Mouse (Mus musculus) lung, embryonic 14.5 days (tissue): ENCODE data around the gene Gm17482. TPM values are rescaled to one million over a fixed set of nuclear protein-coding genes. Genes with fewer than 3 reads are reported as not detected.
A peak's percentile ranks its signal among the peaks of the same experiment; 100 is the strongest.
"Not testable (repeated sequence)": the region's sequence is repeated elsewhere in the genome, so short reads cannot be mapped to it uniquely, and the experiment has no call there.

ENCODE experiments used
- ATAC-seq: fragments of 200-750 bp; cut with Nextera tagmentation; 2 replicates; pipeline ENCODE4 v1.8.0; 2017; ENCODE audit warnings: mild to moderate bottlenecking, moderate TSS enrichment, moderate library complexity; ENCODE audit not compliant: insufficient read depth
- DNase-seq: peaks from one replicate; pipeline ENCODE4 v3.0.0-alpha.2; 2015
- H3K27ac ChIP-seq: fragments of 300-500 bp; sonication (generic); 2 replicates; pipeline ENCODE4 v1.5.1; 2014; ENCODE audit warnings: low read depth, mild to moderate bottlenecking, moderate library complexity
- H3K27me3 ChIP-seq: fragments of 300-500 bp; sonication (generic); 2 replicates; pipeline ENCODE4 v1.6.1; 2014; ENCODE audit warnings: low read length, control low read depth; ENCODE audit not compliant: insufficient read depth
- H3K36me3 ChIP-seq: fragments of 300-500 bp; sonication (generic); 2 replicates; pipeline ENCODE4 v1.6.1; 2014; ENCODE audit warnings: control low read depth; ENCODE audit not compliant: insufficient read depth
- H3K4me1 ChIP-seq: fragments of 300-500 bp; sonication (generic); 2 replicates; pipeline ENCODE4 v1.6.1; 2014; ENCODE audit warnings: antibody characterized with exemption, control low read depth; ENCODE audit not compliant: insufficient read depth
- H3K4me2 ChIP-seq: fragments of 300-500 bp; sonication (generic); 2 replicates; pipeline ENCODE4 v1.6.1; 2014; ENCODE audit warnings: mild to moderate bottlenecking
- H3K4me3 ChIP-seq: fragments of 300-500 bp; sonication (generic); 2 replicates; pipeline ENCODE4 v1.5.1; 2014; ENCODE audit warnings: low read depth, low read length
- H3K9ac ChIP-seq: fragments of 300-500 bp; sonication (generic); 2 replicates; pipeline ENCODE4 v1.6.1; 2014
- H3K9me3 ChIP-seq: fragments of 300-500 bp; sonication (generic); 2 replicates; pipeline ENCODE4 v1.6.1; 2016; ENCODE audit warnings: low read depth, low read length, control low read depth
- CTCF ChIP-seq: IDR thresholded peaks from 2 replicates; pipeline ENCODE4 v1.5.1; 2016; ENCODE audit warnings: antibody characterized with exemption, low read depth
- WGBS: fragments of 180-500 bp; shearing (Covaris S2); extraction: QIAGEN DNeasy Blood & Tissue Kit; methylation state at CpG from one replicate; pipeline ENCODE4 v1.1.7; 2014; 5-methylcytosine and 5-hydroxymethylcytosine counted together
- polyA plus RNA-seq: library from polyadenylated mRNA; unstranded; fragments of >200 nt; fragmentation: Nextera tagmentation; extraction: Ambion mirVana; gene quantifications from 2 replicates; pipeline ENCODE4 v1.2.1, GENCODE M21; 2014

The Gm17482 gene
- polyA plus RNA-seq, 1 experiment from 2014 or later, result not detected

DNA sequence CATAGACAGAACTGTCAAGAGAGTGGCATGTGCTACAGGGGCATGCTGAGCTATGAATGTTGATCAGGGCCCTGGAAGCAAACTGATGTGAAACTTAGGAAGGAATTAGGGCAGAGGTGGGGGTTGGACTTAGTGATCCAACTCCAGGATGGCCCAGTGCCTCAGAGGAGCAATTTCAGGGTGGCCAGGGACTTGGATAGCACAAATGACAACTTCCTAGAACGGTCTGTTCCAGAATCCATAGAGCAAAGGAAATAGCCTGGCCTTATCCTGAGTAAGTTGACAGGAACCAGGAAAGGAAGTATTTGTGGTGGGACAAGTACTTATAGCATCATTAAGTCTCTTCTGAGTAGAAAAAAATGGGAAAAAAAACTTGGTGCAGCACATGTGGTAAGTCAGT is 5.4 kb downstream of the Gm17482 start:
- no peak for TF ChIP-seq CTCF
- H3K36me3 ChIP-seq, result no peaks in the 10 kb centered on the region
- no peak overlapping the region for H3K4me2 ChIP-seq
- no peaks in the 10 kb centered on the region for H3K27me3 ChIP-seq
- no peaks in the 10 kb centered on the region for H3K9me3 ChIP-seq
- H3K4me3 ChIP-seq, result no peak overlapping the region
- DNase-seq, result no peak
- H3K4me1 ChIP-seq, result no peaks in the 10 kb centered on the region
- no peak for ATAC-seq
- no peak overlapping the region for H3K27ac ChIP-seq
- 86% methylated on average over 1 of the region's 1 CpGs for WGBS
- no peak overlapping the region for H3K9ac ChIP-seq

DNA sequence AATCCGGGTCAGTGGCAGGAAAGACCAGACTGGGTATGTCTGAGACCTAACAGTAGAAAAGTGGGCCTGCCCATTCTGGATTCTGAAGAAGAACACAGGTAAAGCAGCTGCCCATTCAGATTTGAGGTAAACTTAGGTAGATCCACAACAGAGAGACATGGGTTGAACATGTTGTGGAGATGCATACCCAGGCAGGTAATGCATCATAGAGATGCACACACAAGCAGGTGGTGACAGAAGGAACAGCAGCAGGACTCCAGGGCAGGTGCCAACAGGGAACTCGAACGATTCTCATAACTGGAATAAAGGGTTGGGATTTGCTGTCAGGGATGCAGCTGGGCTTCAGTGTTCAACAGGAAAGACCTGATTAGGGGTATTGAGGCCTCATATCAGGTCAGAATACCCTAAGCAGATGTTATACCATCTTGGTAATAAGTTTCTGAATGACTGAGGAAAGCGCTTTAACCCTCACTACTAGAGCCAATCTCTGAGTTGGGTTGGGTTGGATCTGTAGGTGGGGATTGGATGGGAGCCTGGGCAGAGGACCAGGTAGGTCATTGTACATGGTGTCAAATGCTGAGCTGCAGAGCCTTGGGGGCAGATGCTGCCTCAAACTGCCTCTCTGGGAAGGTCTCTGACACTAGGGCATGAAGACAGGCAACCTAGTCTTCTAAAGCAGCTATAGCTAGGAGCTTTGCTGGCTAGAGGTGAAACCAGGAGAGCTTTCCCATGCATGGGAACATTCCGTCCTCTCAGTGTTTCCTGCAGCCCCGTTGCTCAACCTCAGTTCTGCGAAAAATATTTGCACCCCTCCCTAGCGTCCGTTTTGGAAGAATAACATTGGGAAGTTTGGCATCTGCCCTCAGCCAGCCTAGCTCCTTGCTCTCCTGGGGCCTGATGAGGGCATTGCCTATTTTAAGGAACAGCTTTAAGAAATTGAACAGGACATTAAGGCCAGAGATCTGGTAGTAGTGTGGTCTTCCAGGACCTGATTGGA is 11.2 kb downstream of the Gm17482 start:
- DNase-seq, result no peak
- ATAC-seq, result no peak
- Histone ChIP-seq H3K9ac (no peak overlapping the region), H3K27ac (no peak overlapping the region), H3K4me1 (no peaks in the 10 kb centered on the region), H3K4me3 (no peak overlapping the region), H3K9me3 (no peaks in the 10 kb centered on the region), H3K27me3 (no peaks in the 10 kb centered on the region), H3K4me2 (no peak overlapping the region), H3K36me3 (no peaks in the 10 kb centered on the region)
- 82% methylated on average over 9 of the region's 9 CpGs for WGBS
- no peak for TF ChIP-seq CTCF

DNA sequence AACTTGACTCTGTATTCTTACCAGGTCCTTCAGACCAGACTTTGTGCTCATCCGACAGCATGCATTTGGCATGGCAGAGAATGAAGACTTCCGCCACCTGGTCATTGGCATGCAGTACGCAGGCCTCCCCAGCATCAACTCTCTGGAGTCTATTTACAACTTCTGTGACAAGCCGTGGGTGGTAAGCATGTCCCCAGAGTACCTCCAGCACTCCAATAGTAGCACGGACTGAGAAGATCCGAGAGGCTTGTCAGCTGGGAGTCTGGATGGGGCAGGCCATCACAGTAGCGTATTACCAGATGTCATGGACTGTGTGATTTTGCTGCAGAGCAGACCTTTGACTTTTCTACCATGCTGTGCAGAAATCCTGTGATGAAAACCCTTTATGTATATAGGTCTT is 12.2 kb downstream of the Gm17482 start:
- Histone ChIP-seq H3K4me3 (no peak overlapping the region), H3K27ac (no peak overlapping the region), H3K27me3 (no peaks in the 10 kb centered on the region), H3K9me3 (no peaks in the 10 kb centered on the region), H3K4me1 (no peaks in the 10 kb centered on the region), H3K36me3 (no peaks in the 10 kb centered on the region), H3K4me2 (no peak overlapping the region), H3K9ac (no peak overlapping the region)
- 77% methylated on average over 7 of the region's 7 CpGs for WGBS
- TF ChIP-seq CTCF, result no peak
- ATAC-seq (no peak), DNase-seq (no peak)

DNA sequence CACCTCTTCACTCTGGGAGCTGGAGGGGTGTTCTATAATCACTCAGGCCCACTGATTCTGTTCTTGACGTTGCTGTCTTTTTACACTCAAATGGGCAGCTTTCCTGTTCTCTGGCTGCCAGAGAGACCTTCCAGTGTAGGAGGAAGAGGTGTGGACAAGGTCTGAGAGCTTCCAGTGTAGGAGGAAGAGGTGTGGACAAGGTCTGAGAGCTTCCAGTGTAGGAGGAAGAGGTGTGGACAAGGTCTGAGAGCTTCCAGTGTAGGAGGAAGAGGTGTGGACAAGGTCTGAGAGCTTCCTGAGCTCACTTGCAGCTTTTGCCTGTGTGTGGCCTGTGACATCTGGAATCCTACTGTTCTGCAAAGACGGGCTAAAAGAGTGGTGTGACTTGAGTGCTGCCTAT is 13.3 kb downstream of the Gm17482 start:
- not testable (repeated sequence) for H3K9ac ChIP-seq, H3K27me3 ChIP-seq, H3K4me1 ChIP-seq, H3K4me2 ChIP-seq, DNase-seq, H3K4me3 ChIP-seq, H3K9me3 ChIP-seq, H3K36me3 ChIP-seq
- peak overlapping the region; percentile 6; the same call in 1 of the 2 replicates for H3K27ac ChIP-seq
- 20% methylated on average over 2 of the region's 2 CpGs for whole genome bisulfite sequencing
- ATAC-seq, result 0 out of 2 replicates have a peak, but pooled peaks have one; percentile 17

DNA sequence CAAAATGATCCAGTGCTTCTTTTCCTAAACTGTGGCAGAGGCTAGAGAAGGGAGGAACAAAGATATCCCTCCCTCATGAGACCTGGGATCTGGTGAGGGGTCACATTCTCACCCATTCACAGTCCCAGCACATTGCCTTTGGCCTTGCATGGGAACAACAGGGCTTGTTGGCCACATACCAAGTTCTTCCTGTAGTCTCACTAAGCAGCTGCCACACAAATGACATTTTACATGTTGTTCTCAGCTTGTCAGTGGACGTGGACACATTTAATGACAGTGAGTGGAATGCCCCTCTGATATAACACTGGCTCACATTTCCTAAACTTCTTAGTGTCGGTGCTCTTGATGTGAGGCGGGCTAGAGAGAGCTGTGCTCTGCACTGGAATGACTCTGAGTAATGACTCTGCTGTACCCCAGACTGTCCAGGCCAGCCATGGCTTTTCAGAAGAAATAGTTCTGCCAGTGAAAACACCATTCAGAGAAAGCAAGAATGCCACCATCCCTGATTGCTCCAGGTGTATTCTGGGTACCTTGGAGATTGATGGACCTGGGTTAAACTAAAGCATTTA is 14.1 kb downstream of the Gm17482 start:
- ATAC-seq, result peak; percentile 82
- 34% methylated on average over 3 of the region's 3 CpGs for WGBS
- H3K27ac ChIP-seq, result no peak overlapping the region
- no peak overlapping the region for H3K4me2 ChIP-seq
- H3K36me3 ChIP-seq, result no peaks in the 10 kb centered on the region
- DNase-seq, result peak; percentile 72
- H3K9me3 ChIP-seq, result no peaks in the 10 kb centered on the region
- no peaks in the 10 kb centered on the region for H3K27me3 ChIP-seq
- no peak overlapping the region for H3K9ac ChIP-seq
- no peak for TF ChIP-seq CTCF
- no peak overlapping the region for H3K4me3 ChIP-seq
- H3K4me1 ChIP-seq, result no peaks in the 10 kb centered on the region

DNA sequence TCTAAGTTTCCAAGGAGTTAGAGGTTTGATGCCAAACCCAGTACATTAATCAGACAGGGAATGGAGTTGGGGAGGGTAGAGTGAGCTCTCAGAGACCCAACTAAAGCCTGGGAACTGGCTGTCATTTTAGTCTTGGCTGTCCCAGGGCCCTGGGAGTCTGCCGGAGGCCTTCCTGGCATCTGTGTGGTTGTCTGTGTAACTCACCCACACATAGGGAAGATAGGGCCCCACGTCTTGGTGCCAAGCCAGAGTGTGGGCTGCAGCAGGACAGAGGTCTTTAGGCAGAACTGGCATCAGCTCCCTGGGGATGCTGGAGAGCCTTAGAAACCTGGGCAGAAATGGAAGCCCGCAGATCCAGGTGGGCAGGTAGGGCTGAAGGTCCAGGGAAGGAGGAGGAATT is 14.8 kb downstream of the Gm17482 start:
- H3K4me3 ChIP-seq, result no peak overlapping the region
- no peak overlapping the region for H3K4me2 ChIP-seq
- H3K9me3 ChIP-seq, result no peaks in the 10 kb centered on the region
- no peak overlapping the region for H3K9ac ChIP-seq
- no peaks in the 10 kb centered on the region for H3K4me1 ChIP-seq
- no peak overlapping the region for H3K27ac ChIP-seq
- no peaks in the 10 kb centered on the region for H3K36me3 ChIP-seq
- DNase-seq (no peak), ATAC-seq (no peak)
- TF ChIP-seq CTCF, result no peak
- WGBS, result 76% methylated on average over 3 of the region's 3 CpGs
- H3K27me3 ChIP-seq, result no peaks in the 10 kb centered on the region

DNA sequence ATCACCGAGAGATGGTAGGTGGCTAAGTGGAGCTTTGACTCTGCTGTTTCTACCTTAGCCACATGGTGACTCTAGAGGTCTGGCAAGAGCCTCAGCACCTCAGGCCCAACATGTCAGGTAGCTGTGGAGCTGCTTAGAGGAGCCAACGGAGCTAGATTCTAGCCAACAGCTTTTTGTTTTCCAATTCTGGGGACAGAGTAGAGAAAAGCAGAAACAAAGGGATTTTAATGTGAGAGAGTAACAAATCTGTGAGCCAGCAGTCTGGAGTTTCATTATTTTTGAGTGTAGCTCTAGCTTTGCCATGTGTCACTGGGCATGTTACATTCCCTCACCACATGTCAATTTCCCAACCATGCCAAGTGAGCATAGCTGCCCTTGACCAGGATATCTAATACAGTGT is 17.1 kb downstream of the Gm17482 start:
- 62% methylated on average over 2 of the region's 2 CpGs for WGBS
- no peaks in the 10 kb centered on the region for H3K36me3 ChIP-seq
- no peaks in the 10 kb centered on the region for H3K4me1 ChIP-seq
- H3K4me2 ChIP-seq, result no peak overlapping the region
- H3K27me3 ChIP-seq, result no peaks in the 10 kb centered on the region
- ATAC-seq (no peak), DNase-seq (no peak)
- H3K4me3 ChIP-seq, result no peak overlapping the region
- TF ChIP-seq CTCF, result 0 out of 2 replicates have a peak, but pooled peaks have one; percentile 6
- H3K9ac ChIP-seq, result no peak overlapping the region
- no peaks in the 10 kb centered on the region for H3K9me3 ChIP-seq
- H3K27ac ChIP-seq, result no peak overlapping the region
